Comparison of ENCODE assay signal across 10 mouse cellular contexts in the genomic region with DNA sequence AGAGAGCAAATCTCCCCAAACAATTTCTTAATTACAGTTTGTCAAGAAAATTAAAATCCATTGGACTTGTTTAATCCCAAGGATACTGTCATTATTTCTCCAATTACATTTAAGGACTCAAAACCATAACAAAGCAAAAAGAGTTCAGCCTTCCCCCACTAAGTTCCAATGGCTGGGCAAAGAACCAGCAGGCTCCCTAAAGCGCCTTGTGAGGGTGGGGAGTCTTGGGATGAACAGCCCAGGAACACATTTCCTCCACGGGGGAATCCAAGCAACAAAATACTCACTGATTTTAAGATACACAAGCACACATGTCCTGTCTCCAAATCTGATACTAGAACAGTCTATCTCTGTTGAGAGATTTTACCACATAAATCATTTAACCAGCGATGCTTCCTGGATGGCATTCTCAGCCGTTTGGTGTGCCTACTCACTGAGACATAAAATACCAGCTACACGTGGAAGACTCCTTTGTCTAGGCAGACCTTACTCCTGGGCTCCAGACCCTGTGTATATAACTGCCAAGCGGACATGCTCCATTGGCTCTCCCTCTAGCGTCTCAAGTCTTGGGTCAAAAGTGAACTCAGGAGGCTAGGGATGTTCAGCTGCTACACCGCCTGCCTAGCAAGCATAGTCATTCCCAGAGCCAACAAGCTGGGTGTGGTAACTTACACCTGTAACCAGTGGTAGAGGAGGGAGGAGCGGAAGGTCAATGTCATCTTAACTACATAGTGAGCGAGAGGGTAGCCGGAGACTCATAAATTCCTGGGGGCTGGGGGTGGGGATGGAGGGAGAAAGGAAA.
DNase-seq lines count a peak whose midpoint lies in the region; ATAC-seq lines count a peak whose summit lies in the region.
"Had no signal": no experiment of that assay in that cellular context is flagged by ENCODE, and none has a peak within 500 bp of the region (broad histone marks: within the 10 kb centered on the region; RNA-seq: fewer than 3 reads in every experiment).

No protein-coding gene starts in this region.

- H3K36me3 ChIP-seq in heart, embryonic 15.5 days, result no peaks in the 10 kb centered on the region
- no peaks in the 10 kb centered on the region for H3K36me3 ChIP-seq in heart, embryonic 11.5 days (ENCODE audit: control insufficient read depth, insufficient read depth, low read length)
- H3K36me3 ChIP-seq in embryonic facial prominence, embryonic 10.5 days (replicated peaks), result peaks cover 8% of the 10 kb centered on the region; the same call in 1 of the 2 replicates
- H3K36me3 ChIP-seq in hindbrain, embryonic 13.5 days, result no peaks in the 10 kb centered on the region

- peak overlapping the region; percentile 31; the same call in 1 of the 2 replicates for H3K27ac ChIP-seq in heart, embryonic 15.5 days
- no peak overlapping the region for H3K27ac ChIP-seq in heart, embryonic 11.5 days (ENCODE audit: low read depth, low read length)
- peak overlapping the region; percentile 49; the same call in 1 of the 2 replicates for H3K27ac ChIP-seq in embryonic facial prominence, embryonic 10.5 days (replicated peaks)
- peak overlapping the region; percentile 58 for H3K27ac ChIP-seq in hindbrain, embryonic 13.5 days

- DNase-seq in embryonic facial prominence, embryonic 10.5 days (ENCODE audit: low spot score), result no peak
- DNase-seq in kidney, postnatal 4 days, result peak; percentile 39 to 49
- no peak for DNase-seq in right cerebral cortex, adult 2 months (ENCODE audit: low spot score in 2 of 2)
- DNase-seq in ovary, postnatal 10 days (ENCODE audit: low spot score), result no peak
- DNase-seq: liver, postnatal 0 days; right cerebral cortex, adult 18-20 months had no signal

- WGBS in heart, embryonic 15.5 days, result 72% methylated on average over 11 of the region's 11 CpGs
- WGBS in heart, embryonic 11.5 days (ENCODE audit: insufficient replicate concordance), result 78% methylated on average over 11 of the region's 11 CpGs
- 82% methylated on average over 11 of the region's 11 CpGs for WGBS in embryonic facial prominence, embryonic 10.5 days
- WGBS in hindbrain, embryonic 13.5 days, result 76% methylated on average over 11 of the region's 11 CpGs

- H3K4me3 ChIP-seq in heart, embryonic 15.5 days, result no peak overlapping the region
- no peak overlapping the region for H3K4me3 ChIP-seq in heart, embryonic 11.5 days (ENCODE audit: low read depth, low read length)
- no peak overlapping the region for H3K4me3 ChIP-seq in embryonic facial prominence, embryonic 10.5 days
- H3K4me3 ChIP-seq in hindbrain, embryonic 13.5 days, result no peak overlapping the region

- ATAC-seq in heart, embryonic 15.5 days (replicated peaks; ENCODE audit: insufficient number of reproducible peaks, insufficient read depth, low FRiP score, low read depth), result no peak
- ATAC-seq in heart, embryonic 11.5 days (replicated peaks; ENCODE audit: insufficient number of reproducible peaks, low FRiP score, low TSS enrichment), result no peak
- no peak; the same call in 1 of the 2 replicates for ATAC-seq in hindbrain, embryonic 13.5 days (ENCODE audit: low FRiP score)
- ATAC-seq in erythroblast, adult 5-6 weeks (replicated peaks; ENCODE audit: low FRiP score, poor library complexity, severe bottlenecking), result no peak

- no peak overlapping the region for H3K9ac ChIP-seq in heart, embryonic 15.5 days
- no peak overlapping the region for H3K9ac ChIP-seq in heart, embryonic 11.5 days (ENCODE audit: low read depth, low read length)
- H3K9ac ChIP-seq in hindbrain, embryonic 13.5 days, result no peak overlapping the region
- H3K9ac ChIP-seq: liver, postnatal 0 days had no signal

- H3K9me3 ChIP-seq in heart, embryonic 15.5 days (replicated peaks), result no peaks in the 10 kb centered on the region
- H3K9me3 ChIP-seq in heart, embryonic 11.5 days (replicated peaks; ENCODE audit: control insufficient read depth, low read length), result no peaks in the 10 kb centered on the region
- H3K9me3 ChIP-seq in embryonic facial prominence, embryonic 10.5 days, result no peaks in the 10 kb centered on the region
- no peaks in the 10 kb centered on the region for H3K9me3 ChIP-seq in hindbrain, embryonic 13.5 days

- H3K27me3 ChIP-seq in heart, embryonic 15.5 days, result no peaks in the 10 kb centered on the region
- H3K27me3 ChIP-seq in heart, embryonic 11.5 days (ENCODE audit: control insufficient read depth, insufficient read depth, low read length), result no peaks in the 10 kb centered on the region
- no peaks in the 10 kb centered on the region for H3K27me3 ChIP-seq in embryonic facial prominence, embryonic 10.5 days (replicated peaks; ENCODE audit: low read depth, poor library complexity, severe bottlenecking)
- H3K27me3 ChIP-seq in hindbrain, embryonic 13.5 days, result no peaks in the 10 kb centered on the region

- peaks cover 47% of the 10 kb centered on the region for H3K4me1 ChIP-seq in heart, embryonic 15.5 days (replicated peaks)
- peaks cover 25% of the 10 kb centered on the region for H3K4me1 ChIP-seq in heart, embryonic 11.5 days (ENCODE audit: control insufficient read depth, insufficient read depth, low read length)
- peaks cover 68% of the 10 kb centered on the region for H3K4me1 ChIP-seq in embryonic facial prominence, embryonic 10.5 days
- peaks cover 48% of the 10 kb centered on the region for H3K4me1 ChIP-seq in hindbrain, embryonic 13.5 days (replicated peaks)

- no peak overlapping the region for H3K4me2 ChIP-seq in heart, embryonic 15.5 days
- no peak overlapping the region for H3K4me2 ChIP-seq in heart, embryonic 11.5 days
- no peak overlapping the region for H3K4me2 ChIP-seq in hindbrain, embryonic 13.5 days

Comparison
In these comparisons a context has a peak if more than half of its experiments do, and no peak if none do; other contexts are left out.
1. DNase-seq: peak in kidney, postnatal 4 days (2 of 2); none in embryonic facial prominence, embryonic 10.5 days (single experiment), right cerebral cortex, adult 2 months (0 of 2) and ovary, postnatal 10 days (single experiment).